Mouse (Mus musculus) bone marrow, adult 2 months (tissue): ENCODE results near the gene Iqcn.

ENCODE experiments used
- CTCF ChIP-seq: fragments of 200-500 bp; IDR thresholded peaks from 2 replicates; pipeline ENCODE4 v1.5.1; 2011; ENCODE audit warnings: low read length, control low read depth; ENCODE audit not compliant: control insufficient read depth, insufficient read depth
- POLR2A ChIP-seq: fragments of 200-500 bp; IDR thresholded peaks from 2 replicates; pipeline ENCODE4 v1.6.1; 2011; ENCODE audit warnings: low read depth, mild to moderate bottlenecking, control low read depth, low read length, borderline replicate concordance; ENCODE audit not compliant: control insufficient read depth

DNA sequence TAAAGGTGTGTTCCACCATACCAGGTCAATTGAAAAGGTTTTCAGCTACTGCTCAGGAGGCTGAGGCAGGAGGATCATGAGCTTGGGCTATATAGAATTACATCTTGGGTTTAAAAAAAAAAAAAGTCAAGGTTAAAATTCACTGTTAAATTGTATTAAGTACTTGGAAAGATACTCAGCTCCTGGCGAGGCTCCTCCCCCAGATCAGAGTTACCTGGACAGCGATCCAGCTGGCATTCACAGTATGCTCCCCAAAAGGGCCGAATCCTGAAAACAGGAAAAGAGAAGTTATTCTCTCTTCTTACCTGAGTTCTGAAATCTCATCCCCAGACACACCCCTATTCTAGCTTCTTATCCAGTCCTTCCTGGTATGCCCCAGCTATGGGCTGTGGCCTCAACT lies 46.0 kb upstream of the Iqcn start:
- TF ChIP-seq CTCF (no peak), POLR2A (no peak)
